Mouse (Mus musculus): Measurements from ENCODE around the gene Plvap. TPM values are rescaled to one million over a fixed set of nuclear protein-coding genes. Genes with fewer than 3 reads are reported as not detected.
"Not testable (repeated sequence)": the region's sequence is repeated elsewhere in the genome, so short reads cannot be mapped to it uniquely, and the experiment has no call there.

Gene Plvap
- total RNA-seq, 2 experiments from 2014 or later, result 24.5 to 26.0 TPM

DNA sequence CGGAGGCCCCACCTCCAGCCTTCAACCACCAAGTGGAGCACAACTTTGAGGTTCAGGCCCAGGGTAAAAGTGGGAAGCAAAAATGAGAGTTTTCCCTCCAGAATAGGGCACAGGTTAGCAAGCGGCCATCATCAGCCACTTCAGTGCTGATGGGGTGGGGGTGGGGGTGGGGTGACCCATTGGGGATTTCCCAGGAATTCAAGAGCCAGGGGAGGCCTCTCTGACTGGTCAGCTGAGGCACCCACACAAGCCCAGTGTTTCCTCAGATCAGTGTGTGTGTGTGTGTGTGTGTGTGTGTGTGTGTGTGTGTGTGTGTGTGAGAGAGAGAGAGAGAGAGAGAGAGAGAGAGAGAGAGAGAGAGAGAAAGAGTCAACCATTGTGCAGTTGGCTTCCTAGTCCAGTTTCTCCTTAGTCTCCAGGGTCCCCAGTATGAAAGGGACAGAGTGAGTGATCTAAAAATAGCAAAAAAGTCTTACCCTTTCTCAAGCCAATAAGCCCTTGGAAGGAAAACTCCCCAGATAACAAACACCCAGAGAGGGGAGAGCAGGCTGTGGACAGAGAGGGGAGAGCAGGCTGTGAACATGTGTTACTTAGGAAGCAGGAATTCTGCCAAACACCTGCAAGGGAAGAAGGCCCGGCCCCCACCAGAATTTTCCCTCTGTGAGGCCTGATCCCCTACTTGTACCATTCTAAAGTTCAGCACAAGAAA, 15.8 kb upstream of the Plvap start:
- intact Hi-C loops (cut with DNase I), result no loop called here
- no peak for DNase-seq

DNA sequence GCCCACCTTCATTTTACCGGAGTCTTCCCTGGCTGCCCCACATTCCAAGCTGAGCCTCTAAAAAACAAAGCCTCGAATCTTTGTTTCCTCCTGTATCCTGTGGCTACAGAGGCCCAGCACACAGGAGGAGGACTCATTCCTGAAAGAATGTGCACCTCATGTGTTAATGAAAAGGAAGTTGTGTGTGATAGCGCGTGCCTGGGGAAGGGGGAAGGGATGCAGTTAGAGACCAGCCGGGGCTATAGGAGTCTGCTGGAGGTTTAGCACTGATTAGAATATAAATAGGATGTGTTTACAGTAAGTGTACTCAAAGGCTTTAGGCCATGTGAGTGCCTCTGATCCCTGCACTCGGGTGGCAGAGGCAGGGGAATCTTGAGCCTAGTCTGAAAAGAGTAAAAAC, 14.7 kb upstream of the Plvap start:
- no peak for DNase-seq
- intact Hi-C loops (cut with DNase I), result no loop called here

DNA sequence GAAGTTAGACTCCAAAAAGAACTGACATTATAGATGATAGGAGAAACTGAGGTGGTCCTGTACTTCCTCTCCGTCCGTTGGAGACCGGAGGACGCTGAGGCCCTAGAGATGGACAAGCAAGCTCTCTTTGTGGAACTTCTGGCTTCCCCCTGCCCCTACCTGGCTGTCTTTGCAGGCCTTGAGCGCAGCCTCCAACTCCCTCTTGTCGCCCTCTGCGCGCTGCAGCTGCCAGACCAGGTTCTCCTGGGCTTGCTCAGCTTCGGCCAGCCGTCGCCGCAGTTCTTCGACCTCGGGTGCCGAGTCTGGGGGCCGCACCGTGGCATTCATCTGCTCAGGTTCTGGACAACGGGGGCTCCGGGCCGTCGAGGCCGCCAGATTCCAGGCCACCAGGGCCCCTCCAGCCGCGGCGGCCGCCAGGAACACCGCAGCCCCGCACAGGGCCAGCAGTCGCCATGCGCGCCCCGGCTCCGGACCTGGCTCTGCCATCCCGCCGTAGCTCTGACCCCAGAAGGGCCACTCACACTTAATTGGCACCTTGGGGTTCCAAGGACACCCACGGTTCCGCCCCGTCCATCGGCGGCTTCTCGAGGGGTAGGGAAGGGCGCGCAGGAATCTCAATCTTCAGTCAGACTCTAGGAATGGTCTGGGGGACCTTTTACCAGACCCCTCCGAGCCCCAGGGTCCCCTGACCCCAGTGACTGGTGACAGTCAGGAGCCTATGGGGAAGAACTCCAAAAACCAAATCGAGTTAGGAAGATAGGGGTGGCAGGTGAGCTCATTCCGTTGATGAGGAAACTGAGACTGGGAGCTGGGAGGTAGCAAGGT, 13.9 kb upstream of the Plvap start, which contains the start of gene Ccdc194:
TSS of gene Ccdc194 (minus strand) at position 486 of the 825 bp plus-strand sequence.
- intact Hi-C loops (cut with DNase I), result no loop called here
- no peak for DNase-seq

DNA sequence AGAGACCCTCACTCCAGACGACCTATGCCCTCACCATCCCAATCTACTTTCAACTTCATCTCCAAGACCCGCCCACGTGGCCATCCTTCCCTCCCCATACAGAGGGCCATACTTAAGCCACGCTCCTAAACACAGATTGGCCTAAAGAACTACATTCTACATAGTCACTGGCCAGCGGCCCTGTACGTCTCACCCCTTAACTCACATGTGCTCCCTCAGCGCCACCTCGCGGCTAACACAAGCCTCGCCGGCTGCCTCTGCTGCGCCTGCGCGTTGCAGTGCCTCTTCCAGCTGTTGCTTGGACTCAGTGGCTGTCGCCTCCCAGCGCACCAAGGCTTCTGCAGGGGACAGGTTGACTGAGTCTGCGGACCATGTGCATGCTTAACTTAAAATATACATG, 10.1 kb upstream of the Plvap start:
- peak; percentile 98 to 99 for DNase-seq
- intact Hi-C loops (cut with DNase I), result loop anchor here (1.0 kb wide), 2 partner anchors 26 to 80 kb away; no protein-coding TSS in a partner anchor

DNA sequence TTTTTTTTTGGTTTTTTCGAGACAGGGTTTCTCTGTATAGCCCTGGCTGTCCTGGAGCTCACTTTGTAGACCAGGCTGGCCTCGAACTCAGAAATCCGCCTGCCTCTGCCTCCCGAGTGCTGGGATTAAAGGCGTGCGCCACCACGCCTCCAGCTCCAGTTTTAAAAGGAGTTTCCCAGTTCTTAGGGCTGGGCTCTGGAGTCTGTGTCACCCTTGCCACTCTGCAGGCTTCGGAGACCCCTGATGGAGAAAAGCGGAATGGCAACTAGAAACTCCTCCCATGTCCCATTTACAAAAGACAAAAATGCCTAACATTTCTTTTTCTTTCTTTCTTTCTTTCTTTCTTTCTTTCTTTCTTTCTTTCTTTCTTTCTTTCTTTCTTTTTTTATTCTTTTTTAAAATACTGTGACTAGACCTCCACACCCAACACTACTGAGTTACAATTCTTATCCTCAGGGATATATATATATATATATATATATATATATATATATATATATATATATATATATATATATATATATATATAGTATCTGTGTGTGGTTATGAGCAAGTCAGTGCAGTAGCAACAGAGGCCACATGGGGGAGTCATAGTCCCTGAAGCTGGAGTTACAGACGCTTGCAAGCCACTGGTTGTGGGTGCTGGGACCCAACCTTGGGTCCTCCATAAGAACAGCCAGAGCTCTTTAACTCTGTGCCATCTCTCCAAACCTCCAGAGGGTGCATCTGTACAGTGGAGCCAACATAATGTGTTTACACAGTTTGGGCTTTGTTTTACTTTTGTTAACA, 7.7 kb upstream of the Plvap start:
- intact Hi-C loops (cut with DNase I), result not testable (repeated sequence)
- DNase-seq, result peak; percentile 61 to 76

DNA sequence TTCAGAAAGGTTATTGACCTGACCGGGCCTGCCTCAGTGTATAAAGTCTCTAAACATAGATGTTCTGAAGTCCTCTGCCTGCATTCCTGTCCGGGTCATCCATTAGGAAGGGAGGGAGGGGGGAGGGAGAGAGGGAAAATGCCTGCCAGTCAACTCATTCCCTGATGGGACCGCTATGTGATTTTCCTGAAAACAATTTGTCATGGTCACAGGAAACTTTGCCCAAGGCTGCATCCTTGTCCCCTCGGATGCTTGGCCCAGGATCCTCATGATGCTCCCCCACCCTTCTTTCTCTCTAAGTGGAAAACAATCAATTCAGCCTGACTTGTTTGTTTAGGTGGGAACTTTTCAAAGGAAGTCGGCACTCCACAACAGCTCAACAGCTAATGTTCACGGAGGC, 5.2 kb upstream of the Plvap start:
- DNase-seq, result no peak
- intact Hi-C loops (cut with DNase I), result no loop called here

DNA sequence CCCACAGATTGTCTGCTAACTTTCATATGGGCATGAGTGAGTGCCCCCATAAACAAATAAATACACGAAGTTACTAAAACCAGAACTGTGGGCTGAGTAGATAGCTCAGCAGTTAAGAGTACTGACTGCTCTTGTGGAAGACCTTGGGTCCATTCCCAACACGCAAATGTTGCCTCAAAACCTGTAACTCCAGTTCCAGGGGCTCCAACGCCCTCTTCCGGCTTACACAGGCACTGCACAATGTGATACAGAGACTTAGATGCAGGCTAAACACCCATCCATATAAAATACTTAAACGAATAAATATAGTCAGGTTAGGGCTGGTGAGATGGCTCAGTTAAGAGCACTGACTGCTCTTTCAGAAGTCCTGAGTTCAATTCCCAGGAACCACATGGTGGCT, 3.5 kb upstream of the Plvap start:
- DNase-seq, result no peak
- intact Hi-C loops (cut with DNase I), result no loop called here

DNA sequence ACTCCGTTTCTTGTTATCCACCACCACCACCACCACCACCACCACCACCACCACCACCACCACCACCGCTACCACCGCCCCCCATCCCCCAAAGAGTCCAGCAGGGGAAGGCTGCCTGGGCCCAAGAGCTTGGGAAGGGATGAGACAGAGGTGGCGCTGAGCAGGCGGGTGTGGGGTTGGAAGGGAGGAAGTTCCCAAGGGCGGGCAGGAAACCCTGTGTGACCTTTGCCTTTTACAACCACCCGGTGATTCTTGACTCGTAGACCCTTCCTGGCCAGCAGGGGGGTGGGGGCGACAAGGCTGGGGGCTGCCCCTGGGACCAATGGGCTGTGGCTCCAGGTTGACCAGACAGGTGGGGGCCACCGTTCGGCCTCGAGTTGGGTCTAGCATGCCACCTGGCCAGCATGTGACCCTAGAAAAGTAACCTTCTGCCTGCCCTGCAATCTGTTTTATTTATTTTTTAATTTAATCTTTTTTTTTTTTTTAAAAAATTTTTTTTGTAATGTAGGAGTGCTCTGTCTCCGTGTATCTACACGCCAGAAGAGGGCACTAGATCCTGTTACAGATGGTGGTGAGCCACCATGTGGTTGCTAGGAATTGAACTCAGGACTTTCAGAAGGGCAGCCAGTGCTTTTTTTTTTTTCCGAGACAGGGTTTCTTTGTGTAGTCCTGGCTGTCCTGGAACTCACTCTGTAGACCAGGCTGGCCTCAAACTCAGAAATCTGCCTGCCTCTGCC, 1.6 kb upstream of the Plvap start:
- DNase-seq, result no peak
- intact Hi-C loops (cut with DNase I), result no loop called here

DNA sequence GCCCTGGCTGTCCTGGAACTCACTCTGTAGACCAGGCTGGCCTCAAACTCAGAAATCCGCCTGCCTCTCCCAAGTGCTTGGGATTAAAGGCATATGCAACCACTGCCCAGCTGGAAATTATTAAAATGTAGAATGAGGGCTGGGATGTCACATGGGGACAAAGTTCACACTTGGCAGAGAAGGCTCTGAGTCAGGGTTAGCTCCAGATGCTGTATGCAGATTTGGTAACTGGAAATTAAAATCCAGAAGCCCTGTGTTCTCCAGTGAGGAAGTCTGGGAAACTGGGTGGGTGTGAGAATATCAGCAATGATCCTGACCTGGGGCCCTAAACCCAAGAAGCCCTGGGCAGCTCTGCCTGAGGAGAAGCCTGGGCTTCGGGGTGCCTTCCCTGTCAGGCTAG, 2.2 kb downstream of the Plvap start:
- intact Hi-C loops (cut with DNase I), result no loop called here
- no peak for DNase-seq

DNA sequence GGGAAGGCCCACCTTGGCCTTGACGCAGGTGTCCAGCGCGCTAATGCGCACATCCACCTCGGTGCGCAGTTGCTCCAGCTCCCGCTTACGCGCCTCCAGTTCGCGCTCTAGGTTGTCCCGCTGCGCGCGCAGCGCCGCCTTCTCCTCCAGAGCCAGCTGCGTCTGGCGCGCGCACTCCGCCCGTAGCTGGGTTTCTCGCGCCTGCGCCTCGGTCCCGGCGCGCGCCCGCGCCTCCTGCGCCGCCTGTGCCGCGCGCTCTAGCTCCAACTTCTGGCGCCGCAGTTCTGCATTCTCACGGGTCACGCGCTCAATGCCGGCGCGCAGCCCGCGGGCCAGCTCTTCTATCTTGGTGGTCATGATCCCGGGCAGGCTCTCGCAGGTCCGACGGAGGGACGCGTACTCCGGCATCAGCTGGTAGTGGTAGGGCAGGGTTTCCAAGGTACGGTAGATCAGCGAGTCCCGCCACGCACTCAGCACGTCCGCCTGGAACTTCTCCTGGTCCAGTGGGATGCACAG, 3.9 kb downstream of the Plvap start:
- intact Hi-C loops (cut with DNase I), result no loop called here
- DNase-seq, result peak; percentile 74 to 76

DNA sequence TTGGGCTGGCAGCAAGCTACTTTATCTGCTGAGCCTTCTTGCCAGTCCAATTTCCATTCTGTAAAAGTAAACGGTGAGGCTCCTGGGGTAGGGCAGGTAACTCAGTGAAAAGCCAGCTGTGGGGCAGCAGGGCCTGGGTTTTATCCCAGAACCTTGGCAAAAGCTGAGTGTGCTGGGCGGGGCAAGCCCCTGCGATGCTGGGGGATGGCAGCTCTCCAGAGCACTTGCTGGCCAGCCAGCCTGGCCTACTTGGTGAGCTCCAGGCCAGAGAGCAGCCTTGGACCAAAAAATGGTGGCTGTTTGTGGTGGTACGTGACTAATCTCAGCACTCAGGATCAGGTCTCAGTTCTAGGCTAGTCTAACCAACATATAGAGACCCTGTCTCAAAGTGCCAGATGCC, 5.6 kb downstream of the Plvap start:
- intact Hi-C loops (cut with DNase I), result no loop called here
- peak in 1 of 2 experiments; percentile 68 for DNase-seq

DNA sequence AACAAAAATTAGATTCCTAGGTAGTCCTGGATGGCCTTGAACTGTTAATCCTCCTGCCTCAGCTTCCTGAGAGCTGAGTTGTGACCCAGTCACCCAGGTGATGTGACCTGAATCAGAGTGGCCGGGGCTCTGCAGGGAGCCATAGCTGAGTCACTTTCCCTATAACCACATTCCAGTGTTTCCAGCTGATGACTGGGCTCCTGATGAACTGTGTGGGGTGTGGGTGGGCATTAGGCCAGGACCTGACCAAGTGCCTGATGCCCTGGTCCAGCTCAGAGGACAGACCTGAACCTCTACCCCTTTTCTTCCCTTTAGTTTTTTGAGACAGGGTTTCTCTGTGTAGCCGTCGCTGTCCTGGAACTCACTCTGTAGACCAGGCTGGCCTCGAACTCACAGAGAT, 6.2 kb downstream of the Plvap start:
- intact Hi-C loops (cut with DNase I), result no loop called here
- no peak for DNase-seq

DNA sequence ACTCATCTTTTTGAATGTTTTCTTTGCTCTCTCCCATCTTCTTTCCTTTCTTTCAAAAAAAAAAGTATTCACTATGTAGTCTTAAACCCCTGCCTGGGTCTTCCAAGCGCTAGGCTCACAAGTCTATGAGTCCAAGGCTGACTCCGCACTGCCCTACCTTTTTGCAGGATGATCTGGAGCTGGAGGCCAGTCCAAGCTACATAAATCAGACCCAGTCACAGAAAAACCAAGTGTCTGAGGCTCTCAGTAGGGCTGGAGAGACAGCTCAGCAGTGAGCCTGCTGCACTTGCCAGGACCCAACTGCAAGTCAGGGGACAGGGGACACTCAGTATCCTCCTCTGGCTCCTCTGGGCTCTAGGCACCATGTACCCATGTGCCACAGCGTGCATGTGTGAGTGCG, 7.2 kb downstream of the Plvap start:
- no peak for DNase-seq
- intact Hi-C loops (cut with DNase I), result no loop called here

DNA sequence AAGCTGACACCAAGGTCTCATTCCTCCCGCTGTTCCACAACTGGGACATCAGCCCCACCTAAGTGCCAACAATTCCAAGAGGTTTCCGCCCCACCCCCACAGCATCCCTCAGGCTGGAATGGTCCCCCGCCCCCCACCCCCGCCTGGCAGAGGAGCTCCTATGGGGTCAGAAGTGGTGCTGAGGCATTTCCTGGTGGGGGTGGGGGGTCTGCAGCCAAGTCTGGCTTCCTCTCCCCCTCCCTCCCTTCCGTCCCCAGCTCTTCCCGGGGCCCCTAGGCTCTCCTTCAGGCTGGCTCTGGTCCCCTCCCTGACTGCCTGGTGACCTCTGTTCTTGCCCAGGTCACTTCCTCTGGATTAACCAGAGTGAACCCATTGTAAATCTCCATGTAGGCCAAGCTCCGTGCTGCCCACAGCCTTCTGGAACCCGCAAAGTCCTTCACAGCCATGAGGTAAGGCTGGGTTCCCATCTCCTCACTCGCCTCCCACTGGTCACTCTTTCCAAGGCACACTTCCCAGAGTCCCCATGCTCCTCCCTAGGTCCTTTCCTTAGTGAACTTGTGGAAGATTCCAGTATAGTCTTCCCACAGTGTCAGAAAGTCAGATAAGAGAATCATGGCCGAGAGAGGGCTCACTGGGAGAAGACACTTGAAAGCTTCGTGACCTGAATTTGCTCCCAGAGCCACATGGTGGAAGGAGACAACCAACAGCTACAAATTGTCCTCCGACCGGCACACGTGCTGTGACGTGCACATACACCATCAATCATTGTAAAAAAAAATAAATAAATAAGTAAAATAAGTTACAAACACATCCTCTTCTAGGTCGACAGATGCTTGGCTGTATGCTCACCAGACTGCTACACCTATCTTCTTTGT, 12.5 kb downstream of the Plvap start:
- intact Hi-C loops (cut with DNase I), result no loop called here
- peak in 1 of 2 experiments; percentile 12 for DNase-seq

DNA sequence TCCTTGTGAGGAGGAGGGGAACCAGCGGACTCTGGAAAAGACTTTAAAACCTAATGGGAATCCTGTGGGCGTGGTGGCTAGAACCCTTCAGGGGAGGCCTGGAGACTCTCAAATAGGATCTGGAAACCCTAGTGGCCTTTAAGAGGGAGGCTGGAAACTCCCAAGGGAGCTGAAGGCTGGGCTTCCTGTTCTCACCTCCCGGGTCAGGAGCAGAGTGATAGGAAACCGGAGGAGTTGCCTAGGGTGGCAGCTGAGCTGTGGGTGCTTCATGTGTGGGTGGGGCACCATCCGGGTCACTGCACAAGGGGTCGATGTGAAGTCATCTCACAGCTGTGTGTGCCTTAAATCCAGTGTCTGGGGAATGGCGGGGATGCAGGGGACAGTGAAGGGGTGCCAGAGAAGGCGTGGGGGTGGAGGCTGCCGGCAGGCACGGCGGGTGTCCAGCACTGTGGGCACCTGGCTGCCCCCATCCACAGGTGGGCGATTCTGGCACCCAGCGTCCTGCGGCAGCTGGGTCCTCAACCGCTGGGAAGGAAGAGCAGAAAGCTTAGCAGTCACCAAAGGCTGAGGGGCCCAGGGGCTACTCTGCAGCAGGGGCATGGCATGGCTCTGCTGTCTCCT, 13.6 kb downstream of the Plvap start:
- peak; percentile 44 to 49 for DNase-seq
- intact Hi-C loops (cut with DNase I), result no loop called here

DNA sequence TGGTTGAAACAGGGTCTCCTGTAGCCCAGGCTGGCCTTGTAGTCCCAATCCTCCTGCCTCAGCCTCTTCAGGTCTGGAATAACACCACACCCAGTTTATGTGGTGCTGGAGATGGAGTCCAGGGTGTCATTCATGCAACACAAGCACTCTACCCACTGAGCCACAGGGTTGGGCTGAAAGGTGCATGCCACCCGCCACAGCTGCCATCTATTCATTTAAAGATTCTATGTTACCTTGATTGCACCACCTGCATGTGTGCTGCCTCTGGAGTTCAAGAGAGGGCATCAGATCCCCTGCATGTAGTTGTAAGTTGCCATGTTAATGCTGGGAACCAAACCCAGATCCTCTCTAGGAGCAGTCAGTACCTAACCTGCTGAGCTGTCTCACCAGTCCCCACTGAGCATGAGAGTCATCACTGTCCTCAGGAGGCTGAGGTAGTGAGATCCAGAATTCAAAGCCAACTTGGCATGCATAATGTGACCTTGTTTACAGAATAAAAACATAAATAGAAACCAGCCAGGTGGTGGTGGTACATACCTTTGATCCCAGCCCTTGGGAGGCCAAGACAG, 14.4 kb downstream of the Plvap start:
- intact Hi-C loops (cut with DNase I), result no loop called here
- no peak for DNase-seq

DNA sequence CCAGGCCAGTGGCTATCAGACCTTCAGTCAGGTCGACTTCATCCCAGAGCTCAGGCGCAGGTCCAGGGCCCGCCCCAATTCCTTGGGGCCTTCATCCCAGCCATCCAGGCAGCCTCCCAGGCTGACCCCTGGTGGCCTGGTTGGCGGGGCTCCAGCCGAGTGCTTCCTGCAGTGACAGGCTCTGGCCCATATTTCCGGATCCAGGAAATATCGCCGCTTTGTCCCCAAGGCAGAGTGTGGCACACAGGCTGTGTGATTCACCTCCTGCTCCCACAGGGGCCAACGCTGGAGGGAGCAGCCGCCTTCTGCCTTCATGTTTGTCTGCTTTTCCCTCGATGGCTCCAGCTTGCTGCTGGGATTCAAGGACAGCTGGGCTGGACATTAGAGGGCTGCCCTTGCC, 15.1 kb downstream of the Plvap start:
- peak; percentile 91 to 93 for DNase-seq
- intact Hi-C loops (cut with DNase I), result no loop called here

DNA sequence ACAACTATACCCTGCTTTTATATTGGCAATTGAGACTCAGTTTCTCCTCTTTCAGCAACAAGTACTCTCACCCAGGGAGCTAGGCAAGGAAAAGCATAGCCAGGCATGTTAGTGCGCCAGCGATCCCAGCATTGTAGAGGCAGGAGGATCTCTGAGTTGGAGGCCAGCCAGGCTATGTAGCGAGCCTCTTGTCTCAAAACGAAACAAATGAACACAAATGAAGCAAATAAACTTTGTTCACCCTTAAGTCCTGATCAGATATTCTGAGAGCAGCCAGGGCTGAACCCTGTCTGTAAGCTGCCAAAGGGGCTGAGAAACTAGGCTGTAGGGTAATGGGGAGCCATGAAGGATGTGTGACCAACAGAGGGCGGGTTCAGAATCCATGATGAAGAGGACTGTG, 15.7 kb downstream of the Plvap start:
- intact Hi-C loops (cut with DNase I), result loop anchor here (1.0 kb wide), 1 partner anchor 25 kb away; no protein-coding TSS in a partner anchor
- peak in 1 of 2 experiments; percentile 31 for DNase-seq

All from heart, postnatal 36 days (tissue).